Mouse (Mus musculus): Measurements from ENCODE around the gene Ung.

GRCm38 (mm10) chr5:114172936-114173335 lies 42.8 kb downstream of the Ung start:
- TF ChIP-seq CTCF (IDR thresholded peaks at IDR 0.05; ENCODE audit: extremely low read depth, insufficient read depth, insufficient read length, insufficient replicate concordance): no peak
- TF ChIP-seq POLR2A (IDR thresholded peaks at IDR 0.05; ENCODE audit: low read depth, low read length): no peak

All from spleen, adult 2 months (tissue).